Mouse (Mus musculus) stomach, postnatal 0 days (tissue): Measurements from ENCODE around the gene Stk16.

Source experiments
- CTCF ChIP-seq: IDR thresholded peaks from 2 replicates; pipeline ENCODE4 v1.5.1; 2016; ENCODE audit warnings: antibody characterized with exemption, low read depth, mild to moderate bottlenecking, moderate library complexity
- EP300 ChIP-seq: optimal IDR thresholded peaks from 2 replicates; pipeline ENCODE3; 2016; ENCODE audit warnings: antibody characterized with exemption

DNA sequence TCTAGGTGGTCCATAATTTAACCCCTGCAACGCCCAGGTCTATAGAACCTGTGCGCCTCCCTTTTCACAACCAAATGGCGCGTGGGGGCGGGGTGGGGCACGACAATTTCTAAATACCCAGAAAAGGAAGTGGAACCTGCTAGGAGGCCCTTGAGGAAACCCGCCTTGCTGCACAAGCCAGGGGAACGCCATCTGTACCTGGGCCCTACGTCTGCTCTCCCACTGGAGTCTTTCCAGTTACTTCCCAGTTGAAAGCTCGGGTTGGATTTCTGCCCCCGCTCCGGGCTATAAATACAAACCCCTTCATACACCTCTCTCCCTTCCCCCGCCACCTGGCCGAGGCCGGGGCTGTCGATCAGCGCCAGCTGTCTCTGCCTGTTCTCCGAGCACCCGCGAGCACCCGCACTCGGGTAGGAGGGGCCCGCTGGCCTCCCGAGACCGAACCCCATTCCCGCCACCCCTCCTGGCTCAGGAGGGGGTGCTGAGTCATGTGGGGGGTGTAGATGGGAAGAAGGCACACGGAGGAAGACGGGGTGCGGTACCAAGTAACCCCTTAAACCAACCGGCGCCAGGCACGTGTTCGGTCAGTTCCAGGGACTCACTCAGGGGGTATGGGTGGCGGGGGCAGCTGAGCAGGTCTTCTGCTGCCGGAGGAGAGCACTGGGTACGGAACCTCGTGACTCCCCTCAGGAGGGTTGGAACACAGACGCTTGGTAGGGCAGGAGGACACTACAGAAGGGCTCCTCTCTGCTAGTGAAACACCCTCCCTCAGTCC, 7.8 kb downstream of the Stk16 start:
- TF ChIP-seq CTCF = no peak
- peak; percentile 27 for TF ChIP-seq EP300
